ENCODE assay signal across 8 mouse cellular contexts in genomic region chr12:105685001-105685691, GRCm38 (mm10). TPM values are rescaled to one million over a fixed set of nuclear protein-coding genes. Genes with fewer than 3 reads are reported as not detected.
DNase-seq lines count a peak whose midpoint lies in the region; ATAC-seq lines count a peak whose summit lies in the region.

TSS of gene Atg2b (minus strand) at chr12:105685211.

- ATAC-seq in hindbrain, embryonic 11.5 days (ENCODE audit: low FRiP score) = peak; percentile 95

- peak within 1 kb of the TSS; percentile 94 for H3K4me3 ChIP-seq in hindbrain, embryonic 11.5 days (ENCODE audit: low read depth, low read length)

- peak; percentile 95 for DNase-seq in Muller cell, postnatal 12 days (ENCODE audit: inconsistent ontology term)
- DNase-seq in cerebellum, adult 9-11 months = peak; percentile 96
- DNase-seq in frontal cortex, adult 2 months (ENCODE audit: extremely low spot score in 1 of 2, low spot score in 1 of 2) = peak; percentile 89 to 98
- peak; percentile 99 for DNase-seq in hindbrain, embryonic 11.5 days (ENCODE audit: low spot score)
- DNase-seq in layer of hippocampus, postnatal 10 days (ENCODE audit: low spot score in 2 of 2) = peak; percentile 96 to 97
- DNase-seq in lung, postnatal 10 days = peak; percentile 97
- peak; percentile 93 for DNase-seq in ovary, postnatal 36 days (ENCODE audit: low spot score)
- peak; percentile 94 for DNase-seq in thymus, postnatal 25 days

- no peaks in the 10 kb centered on the region for H3K27me3 ChIP-seq in hindbrain, embryonic 11.5 days (ENCODE audit: control insufficient read depth, insufficient read depth, low read length)

- H3K4me1 ChIP-seq in hindbrain, embryonic 11.5 days (replicated peaks; ENCODE audit: control insufficient read depth, insufficient read depth, low read length) = no peaks in the 10 kb centered on the region

- peak within 1 kb of the TSS; percentile 92 for H3K27ac ChIP-seq in hindbrain, embryonic 11.5 days (ENCODE audit: low read depth, low read length)

- H3K36me3 ChIP-seq in hindbrain, embryonic 11.5 days (ENCODE audit: control insufficient read depth, insufficient read depth, low read length) = no peaks in the 10 kb centered on the region

- no peaks in the 10 kb centered on the region for H3K9me3 ChIP-seq in hindbrain, embryonic 11.5 days (ENCODE audit: control insufficient read depth, low read length)

- H3K9ac ChIP-seq in hindbrain, embryonic 11.5 days (ENCODE audit: low read depth, low read length) = peak within 1 kb of the TSS; percentile 83

- WGBS in hindbrain, embryonic 11.5 days = under 1% methylated on average over 73 of the region's 73 CpGs

- peak within 1 kb of the TSS; percentile 92 for H3K4me2 ChIP-seq in hindbrain, embryonic 11.5 days (replicated peaks; ENCODE audit: low read depth, low read length)

RNA-seq across cellular contexts. Expression of gene Atg2b, which starts in this region (rescaled TPM):
- 34.2 and 37.1 TPM in 2 replicates for polyA plus RNA-seq in frontal cortex, adult 2 months (2012; rRNA removed)
- 16.1 TPM in 2 replicates for polyA plus RNA-seq in hindbrain, embryonic 11.5 days (2014; fragmentation: Nextera tagmentation; extraction: Ambion mirVana)
- 10 to 100 TPM; 42.0 TPM for total RNA-seq in layer of hippocampus, postnatal 10 days (2021)

Comparison
In these comparisons a context has a peak if more than half of its experiments do, and no peak if none do; other contexts are left out.
1. Peak in every context shown above with its lines: DNase-seq, ATAC-seq, H3K4me3 ChIP-seq and H3K27ac ChIP-seq.